Mouse (Mus musculus) gastrocnemius, postnatal 4 days (tissue): ENCODE measurements around the gene Shisal1. TPM values are rescaled to one million over a fixed set of nuclear protein-coding genes. Genes with fewer than 3 reads are reported as not detected.

ENCODE experiments used
- total RNA-seq, 2 experiments: library from RNA; stranded (reverse); gene quantifications; 2 replicates each; pipeline ENCODE4 v1.2.3; 2021

Shisal1 gene
- total RNA-seq, 2 experiments from 2014 or later = 26.2 to 44.1 TPM

Other genes with a start within 250 kb of the Shisal1 start
- 100 to 1,000 TPM; 130 to 134 TPM for gene Parvb, start 215.1 kb downstream of the Shisal1 start, total RNA-seq
- 1 to 10 TPM; 2.8 to 3.8 TPM for gene Parvg, start 123.1 kb downstream of the Shisal1 start, total RNA-seq
- gene Rtl6, start 110.7 kb upstream of the Shisal1 start, total RNA-seq = 1 to 10 TPM; 8.1 to 9.7 TPM
- gene Prr5, start 222.5 kb upstream of the Shisal1 start, total RNA-seq = 10 to 100 TPM; 22.8 to 24.6 TPM